Mouse (Mus musculus): Measurements from ENCODE around the gene Ubap1. TPM values are rescaled to one million over a fixed set of nuclear protein-coding genes. Genes with fewer than 3 reads are reported as not detected.
A peak's percentile ranks its signal among the peaks of the same experiment; 100 is the strongest.

Ubap1 gene
- polyA plus RNA-seq (2012; rRNA removed): 16.9 and 24.0 TPM in 2 replicates

DNA sequence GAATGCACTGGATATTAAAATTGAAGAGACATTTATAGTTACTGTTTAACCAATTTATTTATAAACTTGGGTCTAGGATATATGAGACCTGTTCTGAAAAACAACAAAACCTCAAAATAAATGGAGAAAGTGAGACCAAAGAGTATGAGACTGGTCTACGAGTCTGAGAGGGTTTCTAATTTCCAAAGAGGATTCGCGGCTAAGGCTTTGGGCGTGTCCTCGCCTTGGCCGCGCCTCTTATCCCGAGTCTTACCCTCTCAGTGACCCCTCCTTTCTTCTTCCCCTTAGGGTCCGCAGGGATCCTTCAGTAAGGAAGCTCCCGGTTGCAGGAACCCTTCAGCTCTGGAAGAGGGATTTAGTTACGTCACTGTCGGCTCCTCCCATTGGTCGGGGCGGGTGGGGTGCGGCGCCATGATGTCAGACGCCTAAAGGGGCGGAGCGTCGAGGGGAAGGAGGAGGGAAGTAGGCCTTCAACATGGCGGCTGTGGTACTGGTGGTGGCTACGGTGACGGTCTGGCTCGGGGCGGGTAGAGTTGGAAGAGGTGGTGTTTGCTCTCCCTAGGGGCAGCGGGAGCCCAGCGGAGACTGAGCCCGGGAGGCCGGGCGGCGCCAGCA is at the start of gene Ubap1:
Gene Ubap1 (plus strand): TSS at position 413 of the 615 bp plus-strand sequence.
- H3K4me1 ChIP-seq (ENCODE audit: control insufficient read depth, insufficient read depth, low read length): no peaks in the 10 kb centered on the region; the same call in none of the 2 replicates
- under 1% methylated on average over 31 of the region's 31 CpGs for WGBS
- TF ChIP-seq POLR2A (IDR thresholded peaks at IDR 0.05; ENCODE audit: borderline replicate concordance, extremely low read depth, low read depth, low read length): peak; percentile 96; the same call in 1 of the 2 replicates
- TF ChIP-seq CTCF (IDR thresholded peaks at IDR 0.05; ENCODE audit: insufficient read depth, low read length): no peak

DNA sequence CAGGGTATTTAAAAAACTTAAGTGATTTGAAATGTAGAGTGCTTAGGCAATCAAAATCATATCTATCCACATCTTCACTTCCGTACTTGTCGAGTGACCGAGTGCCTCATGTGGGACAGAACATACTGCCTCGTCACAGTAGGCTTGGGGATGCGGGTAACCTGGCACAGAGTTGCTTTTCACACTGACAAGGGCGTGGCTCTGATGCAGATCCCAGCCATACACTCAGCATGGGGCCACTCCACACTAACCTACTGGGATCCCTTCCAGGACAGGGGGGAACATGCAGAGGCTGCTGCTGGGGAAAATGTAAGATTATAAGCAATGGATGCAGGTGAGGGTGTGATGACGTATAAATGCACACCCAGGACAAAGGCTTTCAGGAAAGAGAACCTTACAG is 45.1 kb upstream of the Ubap1 start:
- TF ChIP-seq POLR2A (IDR thresholded peaks at IDR 0.05; ENCODE audit: borderline replicate concordance, extremely low read depth, low read depth, low read length): no peak
- TF ChIP-seq CTCF (IDR thresholded peaks at IDR 0.05; ENCODE audit: insufficient read depth, low read length): no peak
- Histone ChIP-seq H3K4me3 (replicated peaks; ENCODE audit: extremely low read depth, low read depth, low read length) (no peak overlapping the region), H3K4me1 (ENCODE audit: control insufficient read depth, insufficient read depth, low read length) (peaks cover 4% of the 10 kb centered on the region; the same call in 1 of the 2 replicates)
- 81% methylated on average over 7 of the region's 7 CpGs for WGBS
- DNase-seq: no peak

More for the DNA sequence above, at the start of gene Ubap1:
- peak within 1 kb of the TSS; percentile 86 for H3K4me3 ChIP-seq (replicated peaks; ENCODE audit: extremely low read depth, low read depth, low read length)
- peak; percentile 92 for DNase-seq

DNA sequence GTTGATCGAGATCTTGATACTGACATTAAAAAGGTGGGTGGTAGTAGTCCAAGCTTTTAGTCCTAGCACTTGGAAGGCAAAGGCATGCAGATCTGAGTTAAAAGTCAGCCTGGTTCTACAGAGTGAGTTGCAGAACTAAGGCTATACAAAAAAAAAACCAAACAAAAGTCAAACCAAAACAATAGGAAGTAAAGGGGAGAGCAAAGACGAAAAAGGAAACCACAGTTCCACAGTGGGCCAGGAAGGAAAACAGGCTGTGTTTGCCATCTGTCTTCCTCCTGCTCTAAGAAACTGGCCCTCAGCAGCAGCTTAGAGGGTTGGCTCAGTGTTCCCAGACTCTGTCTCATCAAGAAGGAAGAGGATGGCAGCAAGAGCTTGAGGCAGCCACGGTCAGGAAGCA is 44.5 kb upstream of the Ubap1 start:
- Histone ChIP-seq H3K4me3 (replicated peaks; ENCODE audit: extremely low read depth, low read depth, low read length) (no peak overlapping the region), H3K4me1 (ENCODE audit: control insufficient read depth, insufficient read depth, low read length) (peaks cover 4% of the 10 kb centered on the region; the same call in 1 of the 2 replicates)
- TF ChIP-seq CTCF (IDR thresholded peaks at IDR 0.05; ENCODE audit: insufficient read depth, low read length) (no peak), POLR2A (IDR thresholded peaks at IDR 0.05; ENCODE audit: borderline replicate concordance, extremely low read depth, low read depth, low read length) (no peak)
- DNase-seq: no peak
- 28% methylated on average over 3 of the region's 3 CpGs for WGBS

DNA sequence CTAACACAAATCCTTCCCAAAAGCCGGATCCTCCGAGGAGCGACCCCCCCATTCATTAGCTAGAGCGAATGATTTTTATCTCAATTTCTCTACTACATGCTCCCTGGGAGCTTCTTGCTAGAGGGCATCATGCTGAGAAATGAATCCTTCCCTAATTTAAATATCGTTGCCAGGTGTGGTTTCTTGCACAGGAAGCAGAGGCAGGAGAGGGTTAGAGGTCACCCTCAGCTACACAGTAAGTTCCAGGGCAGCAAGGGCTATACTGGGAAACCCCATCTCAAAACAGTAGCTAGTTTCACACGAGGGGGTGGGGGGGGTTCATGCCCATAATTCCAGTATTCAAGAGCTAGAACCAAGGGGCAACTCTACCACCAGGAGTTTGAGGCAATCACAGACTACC is 41.4 kb upstream of the Ubap1 start:
- Histone ChIP-seq H3K4me1 (ENCODE audit: control insufficient read depth, insufficient read depth, low read length) (peaks cover 4% of the 10 kb centered on the region; the same call in 1 of the 2 replicates), H3K4me3 (replicated peaks; ENCODE audit: extremely low read depth, low read depth, low read length) (no peak overlapping the region)
- no peak for DNase-seq
- TF ChIP-seq POLR2A (IDR thresholded peaks at IDR 0.05; ENCODE audit: borderline replicate concordance, extremely low read depth, low read depth, low read length): no peak
- no peak for TF ChIP-seq CTCF (IDR thresholded peaks at IDR 0.05; ENCODE audit: insufficient read depth, low read length)
- 78% methylated on average over 6 of the region's 6 CpGs for WGBS

DNA sequence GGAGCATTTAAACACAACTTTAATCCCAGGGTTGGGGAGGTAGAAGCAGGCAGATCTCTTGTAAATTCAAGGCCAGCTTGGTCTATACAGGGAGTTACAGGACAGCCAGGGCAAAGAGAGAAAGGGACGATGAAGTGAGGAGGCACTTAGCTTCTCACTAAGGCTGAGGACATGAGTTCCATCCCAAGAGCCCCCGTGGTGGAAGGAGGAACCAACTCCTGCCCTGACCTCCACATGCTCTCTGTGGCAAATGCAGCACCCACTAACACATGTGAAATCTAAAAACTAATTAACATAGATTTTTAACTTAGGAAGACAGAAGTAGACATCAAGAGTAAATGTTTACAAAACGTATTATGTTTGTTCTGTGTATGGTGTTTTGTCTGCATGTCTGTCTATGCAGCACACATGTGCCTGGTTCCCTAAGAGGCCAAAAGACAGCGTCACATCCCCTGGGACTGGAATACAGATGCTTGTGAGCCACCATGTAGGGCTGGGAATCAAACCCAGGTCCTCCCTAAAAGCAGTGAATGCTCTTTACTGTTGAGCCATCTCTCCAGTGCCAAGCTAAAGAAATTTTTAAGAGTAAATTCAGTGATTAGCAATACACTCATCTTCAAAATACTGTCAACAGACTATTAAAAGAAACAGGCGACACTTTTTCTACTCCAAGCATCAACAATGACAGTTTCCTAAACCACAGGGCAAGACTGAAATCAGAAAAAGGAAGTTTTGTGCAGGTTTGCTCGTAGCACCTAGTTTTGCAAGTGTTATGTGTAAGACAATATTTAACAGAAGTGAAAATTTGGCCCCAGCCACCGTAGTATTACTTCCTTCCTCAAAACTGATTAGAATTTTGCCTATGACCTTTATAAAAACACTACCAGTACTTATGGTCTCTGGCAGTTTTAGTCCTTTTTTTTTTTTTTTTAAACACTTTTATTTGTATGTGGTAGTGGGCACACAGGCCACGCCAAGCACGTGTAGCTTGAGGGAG is 37.9 kb upstream of the Ubap1 start:
- Histone ChIP-seq H3K4me1 (ENCODE audit: control insufficient read depth, insufficient read depth, low read length) (peaks cover 7% of the 10 kb centered on the region; the same call in 1 of the 2 replicates), H3K4me3 (replicated peaks; ENCODE audit: extremely low read depth, low read depth, low read length) (no peak overlapping the region)
- 74% methylated on average over 9 of the region's 9 CpGs for WGBS
- DNase-seq: no peak
- TF ChIP-seq POLR2A (IDR thresholded peaks at IDR 0.05; ENCODE audit: borderline replicate concordance, extremely low read depth, low read depth, low read length) (no peak), CTCF (IDR thresholded peaks at IDR 0.05; ENCODE audit: insufficient read depth, low read length) (no peak)

DNA sequence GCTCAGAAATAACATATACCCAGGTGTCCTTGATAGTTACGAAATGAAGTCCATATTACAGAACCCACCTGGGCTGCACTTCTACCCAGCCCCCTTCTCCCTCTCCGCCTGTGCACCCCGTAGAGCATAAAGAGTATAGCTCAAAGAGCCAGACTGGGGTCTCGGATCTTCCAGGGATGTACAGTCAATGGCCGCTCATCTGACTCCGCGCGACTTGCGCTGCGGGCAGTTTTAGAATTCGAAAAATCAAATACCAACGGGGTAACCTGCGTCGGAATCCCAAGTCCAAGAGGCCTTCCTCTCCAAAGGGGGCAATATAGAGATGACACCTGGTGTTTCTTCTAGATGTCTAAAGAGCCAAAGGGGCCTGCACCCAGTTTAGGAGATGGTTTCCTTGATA is 35.1 kb upstream of the Ubap1 start:
- TF ChIP-seq POLR2A (IDR thresholded peaks at IDR 0.05; ENCODE audit: borderline replicate concordance, extremely low read depth, low read depth, low read length): no peak
- TF ChIP-seq CTCF (IDR thresholded peaks at IDR 0.05; ENCODE audit: insufficient read depth, low read length): no peak
- DNase-seq: no peak
- peaks cover 5% of the 10 kb centered on the region; the same call in 1 of the 2 replicates for H3K4me1 ChIP-seq (ENCODE audit: control insufficient read depth, insufficient read depth, low read length)
- 7% methylated on average over 14 of the region's 14 CpGs for WGBS
- H3K4me3 ChIP-seq (replicated peaks; ENCODE audit: extremely low read depth, low read depth, low read length): peak overlapping the region; percentile 94

DNA sequence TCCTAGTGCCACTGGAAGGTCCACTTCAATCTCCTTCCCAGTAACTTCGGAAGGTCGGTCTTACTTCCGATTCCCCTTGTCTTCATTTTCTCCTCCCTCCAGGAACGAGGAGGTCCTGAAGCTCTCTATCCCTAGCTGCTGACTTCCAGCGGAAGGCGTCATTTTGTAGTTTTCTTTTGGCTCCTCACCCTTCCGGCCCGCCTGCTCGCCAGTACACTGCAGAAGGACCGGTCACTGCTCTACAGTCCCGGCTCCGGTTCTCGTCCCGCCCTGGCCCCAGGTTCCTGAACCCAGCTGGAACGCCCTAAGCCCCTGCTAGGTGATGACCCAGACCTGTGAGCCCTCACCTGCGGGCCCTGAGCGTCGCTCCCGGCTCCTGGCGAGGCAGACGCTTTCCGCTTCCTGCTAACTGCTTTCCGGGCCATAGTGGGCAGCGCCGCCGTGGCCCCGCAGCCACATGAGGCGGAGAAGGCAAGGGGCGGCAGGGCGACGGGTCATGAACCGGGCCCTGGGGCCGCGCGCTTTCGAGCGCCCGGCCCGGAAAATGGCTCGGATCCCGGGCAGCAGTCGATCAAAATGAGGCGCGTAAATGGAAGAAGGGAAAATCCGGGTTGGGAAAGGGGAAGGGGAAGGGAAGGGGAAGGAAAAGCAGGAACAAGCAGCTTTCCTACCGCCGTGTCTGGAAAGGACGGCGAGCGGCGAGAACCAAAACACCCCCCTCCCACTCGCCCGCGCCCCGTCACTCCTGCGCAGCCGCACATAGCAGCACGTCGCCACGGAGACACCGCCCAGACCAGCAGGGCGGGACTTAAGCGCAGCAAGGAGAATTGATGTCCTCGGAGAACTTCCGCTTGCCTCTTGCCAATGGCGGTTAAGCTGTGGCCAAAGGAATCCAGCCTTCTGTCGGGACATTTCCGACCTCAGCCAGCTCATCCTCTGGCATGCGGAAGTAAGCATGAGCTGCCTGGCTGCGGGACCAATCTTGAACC is 34.4 kb upstream of the Ubap1 start, which contains the start of gene Dcaf12:
Gene Dcaf12 (minus strand): TSS at position 749 of the 989 bp plus-strand sequence.
- WGBS: under 1% methylated on average over 70 of the region's 70 CpGs
- peak; percentile 92 for DNase-seq
- H3K4me3 ChIP-seq (replicated peaks; ENCODE audit: extremely low read depth, low read depth, low read length): peak within 1 kb of the TSS; percentile 94
- H3K4me1 ChIP-seq (ENCODE audit: control insufficient read depth, insufficient read depth, low read length): peaks cover 5% of the 10 kb centered on the region; the same call in 1 of the 2 replicates
- TF ChIP-seq POLR2A (IDR thresholded peaks at IDR 0.05; ENCODE audit: borderline replicate concordance, extremely low read depth, low read depth, low read length) (peak; percentile 93), CTCF (IDR thresholded peaks at IDR 0.05; ENCODE audit: insufficient read depth, low read length) (no peak)

DNA sequence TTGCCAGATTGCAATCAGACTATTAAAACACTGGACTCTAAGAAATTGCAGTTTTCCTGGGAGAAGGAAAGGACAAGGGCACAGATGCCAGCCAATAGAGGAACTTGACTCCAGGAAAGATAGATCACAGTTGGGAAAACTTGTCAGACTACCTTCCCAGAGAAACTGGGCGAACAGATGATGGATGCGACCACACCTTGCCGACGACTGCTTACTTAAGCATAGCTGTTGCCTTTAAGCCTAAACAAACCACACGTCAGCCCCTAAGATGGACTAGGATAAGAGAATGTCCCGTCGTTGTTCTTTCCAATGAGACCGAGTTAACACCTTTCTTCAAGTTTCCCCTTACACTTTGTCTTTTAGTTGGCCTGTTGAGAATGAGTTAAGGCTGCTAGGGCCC is 33.6 kb upstream of the Ubap1 start:
- TF ChIP-seq POLR2A (IDR thresholded peaks at IDR 0.05; ENCODE audit: borderline replicate concordance, extremely low read depth, low read depth, low read length) (no peak), CTCF (IDR thresholded peaks at IDR 0.05; ENCODE audit: insufficient read depth, low read length) (no peak)
- WGBS: 25% methylated on average over 8 of the region's 8 CpGs
- Histone ChIP-seq H3K4me1 (ENCODE audit: control insufficient read depth, insufficient read depth, low read length) (peaks cover 5% of the 10 kb centered on the region; the same call in 1 of the 2 replicates), H3K4me3 (replicated peaks; ENCODE audit: extremely low read depth, low read depth, low read length) (peak overlapping the region; percentile 67)
- DNase-seq: no peak
